Mouse (Mus musculus): ENCODE results near the gene Mlst8. TPM values are rescaled to one million over a fixed set of nuclear protein-coding genes. Genes with fewer than 3 reads are reported as not detected.

Gene Mlst8
- polyA plus RNA-seq, 1 experiment from 2014 or later, result 35.0 TPM

- Histone ChIP-seq H3K27ac (0 out of 2 replicates have a peak overlapping the region, but pooled peaks have one; percentile 20), H3K4me2 (replicated peaks) (no peak overlapping the region), H3K27me3 (no peaks in the 10 kb centered on the region), H3K9me3 (no peaks in the 10 kb centered on the region), H3K36me3 (peaks cover 48% of the 10 kb centered on the region), H3K9ac (no peak overlapping the region), H3K4me1 (peaks cover 34% of the 10 kb centered on the region), H3K4me3 (no peak overlapping the region)
- ATAC-seq (ENCODE audit: insufficient number of reproducible peaks, insufficient read depth, low FRiP score, low TSS enrichment), result no peak
- WGBS, result 59% methylated on average over 5 of the region's 5 CpGs
Observed at GRCm38 (mm10) chr17:24474557-24474956, 4.3 kb downstream of the Mlst8 start.

- no peak within 1 kb of the TSS for H3K4me3 ChIP-seq
- peaks cover 34% of the 10 kb centered on the region for H3K4me1 ChIP-seq
- no peak for ATAC-seq (ENCODE audit: insufficient number of reproducible peaks, insufficient read depth, low FRiP score, low TSS enrichment)
- no peaks in the 10 kb centered on the region for H3K27me3 ChIP-seq
- no peak within 1 kb of the TSS; the same call in 1 of the 2 replicates for H3K9ac ChIP-seq
- H3K36me3 ChIP-seq, result peaks cover 48% of the 10 kb centered on the region
- H3K4me2 ChIP-seq (replicated peaks), result peak within 1 kb of the TSS; percentile 99; the same call in 1 of the 2 replicates
- 0 out of 2 replicates have a peak within 1 kb of the TSS, but pooled peaks have one; percentile 20 for H3K27ac ChIP-seq
- H3K9me3 ChIP-seq, result no peaks in the 10 kb centered on the region
- 63% methylated on average over 6 of the region's 6 CpGs for WGBS
Observed at GRCm38 (mm10) chr17:24473612-24474275, 5.1 kb downstream of the Mlst8 start, which contains the start of gene Bricd5. Gene Bricd5 (plus strand): TSS chr17:24473884.

GRCm38 (mm10) chr17:24472512-24472911, 6.4 kb downstream of the Mlst8 start:
- H3K9me3 ChIP-seq, result no peaks in the 10 kb centered on the region
- H3K27ac ChIP-seq, result no peak overlapping the region
- H3K4me2 ChIP-seq (replicated peaks), result peak overlapping the region; percentile 99
- ATAC-seq (ENCODE audit: insufficient number of reproducible peaks, insufficient read depth, low FRiP score, low TSS enrichment), result no peak
- H3K4me1 ChIP-seq, result peaks cover 26% of the 10 kb centered on the region
- H3K27me3 ChIP-seq, result no peaks in the 10 kb centered on the region
- no peak overlapping the region for H3K4me3 ChIP-seq
- 87% methylated on average over 4 of the region's 4 CpGs for WGBS
- H3K9ac ChIP-seq, result no peak overlapping the region
- peaks cover 48% of the 10 kb centered on the region for H3K36me3 ChIP-seq

GRCm38 (mm10) chr17:24470701-24471527, 8.0 kb downstream of the Mlst8 start:
- H3K4me2 ChIP-seq (replicated peaks), result peak overlapping the region; percentile 99
- peaks cover 24% of the 10 kb centered on the region for H3K4me1 ChIP-seq
- H3K36me3 ChIP-seq, result peaks cover 34% of the 10 kb centered on the region
- H3K27ac ChIP-seq, result peak overlapping the region; percentile 77
- no peaks in the 10 kb centered on the region for H3K9me3 ChIP-seq
- ATAC-seq (ENCODE audit: insufficient number of reproducible peaks, insufficient read depth, low FRiP score, low TSS enrichment), result 0 out of 2 replicates have a peak, but pooled peaks have one; percentile 5
- no peaks in the 10 kb centered on the region for H3K27me3 ChIP-seq
- peak overlapping the region; percentile 88 for H3K9ac ChIP-seq
- 1% methylated on average over 68 of the region's 68 CpGs for WGBS
- peak overlapping the region; percentile 85 for H3K4me3 ChIP-seq

- WGBS, result under 1% methylated on average over 58 of the region's 75 CpGs
Observed at GRCm38 (mm10) chr17:24469910-24470602, 8.8 kb downstream of the Mlst8 start, which contains the start of the genes E4f1 and Pgp. Gene E4f1 (minus strand): TSS chr17:24470313. Gene Pgp (plus strand): TSS chr17:24470392.

GRCm38 (mm10) chr17:24469336-24469909, 9.5 kb downstream of the Mlst8 start:
- Histone ChIP-seq H3K9me3 (no peaks in the 10 kb centered on the region), H3K27ac (peak overlapping the region; percentile 77), H3K4me2 (replicated peaks) (peak overlapping the region; percentile 99), H3K9ac (peak overlapping the region; percentile 45), H3K27me3 (no peaks in the 10 kb centered on the region), H3K4me1 (peaks cover 24% of the 10 kb centered on the region), H3K36me3 (peaks cover 19% of the 10 kb centered on the region), H3K4me3 (peak overlapping the region; percentile 85)
- 0 out of 2 replicates have a peak, but pooled peaks have one; percentile 0 for ATAC-seq (ENCODE audit: insufficient number of reproducible peaks, insufficient read depth, low FRiP score, low TSS enrichment)
- WGBS, result 18% methylated on average over 7 of the region's 7 CpGs

More at GRCm38 (mm10) chr17:24469910-24470602, 8.8 kb downstream of the Mlst8 start, which contains the start of the genes E4f1 and Pgp:
- H3K4me3 ChIP-seq, result peak within 1 kb of the TSS; percentile 85
- ATAC-seq (ENCODE audit: insufficient number of reproducible peaks, insufficient read depth, low FRiP score, low TSS enrichment), result peak; percentile 97
- peak within 1 kb of the TSS; percentile 88 for H3K9ac ChIP-seq
- peak within 1 kb of the TSS; percentile 99 for H3K4me2 ChIP-seq (replicated peaks)
- peak within 1 kb of the TSS; percentile 77 for H3K27ac ChIP-seq
- peaks cover 24% of the 10 kb centered on the region for H3K4me1 ChIP-seq
- H3K27me3 ChIP-seq, result no peaks in the 10 kb centered on the region
- peaks cover 25% of the 10 kb centered on the region for H3K36me3 ChIP-seq
- no peaks in the 10 kb centered on the region for H3K9me3 ChIP-seq

- no peak overlapping the region for H3K4me2 ChIP-seq (replicated peaks)
- H3K4me1 ChIP-seq, result peaks cover 24% of the 10 kb centered on the region
- no peak overlapping the region for H3K9ac ChIP-seq
- no peak overlapping the region for H3K4me3 ChIP-seq
- H3K27ac ChIP-seq, result no peak overlapping the region
- no peak for ATAC-seq (ENCODE audit: insufficient number of reproducible peaks, insufficient read depth, low FRiP score, low TSS enrichment)
- H3K27me3 ChIP-seq, result no peaks in the 10 kb centered on the region
- peaks cover 12% of the 10 kb centered on the region; the same call in 1 of the 2 replicates for H3K36me3 ChIP-seq
- H3K9me3 ChIP-seq, result no peaks in the 10 kb centered on the region
- 88% methylated on average over 5 of the region's 5 CpGs for WGBS
Observed at GRCm38 (mm10) chr17:24468636-24469246, 10.1 kb downstream of the Mlst8 start.

GRCm38 (mm10) chr17:24463374-24464133, 15.3 kb downstream of the Mlst8 start:
- H3K9ac ChIP-seq, result no peak overlapping the region
- H3K4me2 ChIP-seq (replicated peaks), result no peak overlapping the region
- no peaks in the 10 kb centered on the region for H3K4me1 ChIP-seq
- ATAC-seq (ENCODE audit: insufficient number of reproducible peaks, insufficient read depth, low FRiP score, low TSS enrichment), result no peak
- no peaks in the 10 kb centered on the region for H3K9me3 ChIP-seq
- H3K4me3 ChIP-seq, result no peak overlapping the region
- no peak overlapping the region for H3K27ac ChIP-seq
- no peaks in the 10 kb centered on the region for H3K27me3 ChIP-seq
- WGBS, result 56% methylated on average over 6 of the region's 6 CpGs
- H3K36me3 ChIP-seq, result no peaks in the 10 kb centered on the region

GRCm38 (mm10) chr17:24462932-24463331, 15.9 kb downstream of the Mlst8 start:
- WGBS, result 75% methylated on average over 1 of the region's 1 CpGs
- H3K9ac ChIP-seq, result no peak overlapping the region
- no peaks in the 10 kb centered on the region for H3K4me1 ChIP-seq
- no peak overlapping the region for H3K4me3 ChIP-seq
- H3K9me3 ChIP-seq, result no peaks in the 10 kb centered on the region
- H3K4me2 ChIP-seq (replicated peaks), result no peak overlapping the region
- no peak for ATAC-seq (ENCODE audit: insufficient number of reproducible peaks, insufficient read depth, low FRiP score, low TSS enrichment)
- H3K36me3 ChIP-seq, result no peaks in the 10 kb centered on the region
- H3K27ac ChIP-seq, result no peak overlapping the region
- H3K27me3 ChIP-seq, result no peaks in the 10 kb centered on the region

GRCm38 (mm10) chr17:24461580-24461979, 17.3 kb downstream of the Mlst8 start:
- Histone ChIP-seq H3K9me3 (no peaks in the 10 kb centered on the region), H3K4me2 (replicated peaks) (no peak overlapping the region), H3K4me3 (no peak overlapping the region), H3K9ac (no peak overlapping the region), H3K36me3 (no peaks in the 10 kb centered on the region), H3K27me3 (no peaks in the 10 kb centered on the region), H3K4me1 (no peaks in the 10 kb centered on the region), H3K27ac (no peak overlapping the region)
- ATAC-seq (ENCODE audit: insufficient number of reproducible peaks, insufficient read depth, low FRiP score, low TSS enrichment), result no peak
- WGBS, result 60% methylated on average over 2 of the region's 2 CpGs

Data from embryonic facial prominence, embryonic 12.5 days (tissue).